Mouse (Mus musculus): ENCODE data around the gene Reck. TPM values are rescaled to one million over a fixed set of nuclear protein-coding genes. Genes with fewer than 3 reads are reported as not detected.

Gene Reck
- polyA plus RNA-seq, 1 experiment, result 5.2 TPM

DNA sequence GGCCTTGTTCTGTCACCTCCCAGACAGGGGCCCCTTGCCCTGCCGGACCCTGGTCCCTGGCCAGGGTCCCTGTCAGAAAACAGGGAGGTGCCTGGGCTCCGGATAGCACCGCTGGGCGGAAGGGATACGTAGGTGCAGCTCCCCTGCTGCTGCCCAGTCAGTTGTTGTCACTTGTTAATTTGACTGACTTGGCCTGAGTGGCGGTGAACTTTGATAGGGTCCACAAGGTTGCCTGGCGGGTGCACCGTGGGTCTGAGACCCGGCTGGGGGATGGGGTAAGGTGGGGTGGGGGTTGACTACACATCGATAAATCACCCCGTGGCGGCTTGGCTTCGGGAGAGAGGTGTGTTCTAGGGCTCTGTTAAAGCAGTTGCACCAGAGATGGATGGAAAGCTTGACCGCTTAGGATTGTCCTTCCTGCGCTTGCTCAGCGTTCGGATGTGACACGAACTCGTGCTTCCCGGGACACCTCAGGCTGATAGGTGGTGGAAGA is 635 bp downstream of the Reck start:
- H3K27ac ChIP-seq (ENCODE audit: insufficient read depth, low read length), result no peak overlapping the region
- WGBS, result 3% methylated on average over 20 of the region's 20 CpGs
- TF ChIP-seq CTCF (IDR thresholded peaks at IDR 0.05; ENCODE audit: extremely low read depth, insufficient read depth, insufficient read length, insufficient replicate concordance), result no peak
- no peak for TF ChIP-seq POLR2A (IDR thresholded peaks at IDR 0.05; ENCODE audit: low read depth, low read length)
- H3K4me3 ChIP-seq (ENCODE audit: extremely low read depth, insufficient read depth, insufficient read length), result peak overlapping the region; percentile 71
- peaks cover 4% of the 10 kb centered on the region for H3K27me3 ChIP-seq (ENCODE audit: control insufficient read depth, insufficient read depth, low read length)
- no peak for DNase-seq (ENCODE audit: low read depth in 1 of 2, low spot score in 2 of 2)
- no peaks in the 10 kb centered on the region for H3K36me3 ChIP-seq (ENCODE audit: control insufficient read depth, insufficient read depth, low read length)
- 0 out of 2 replicates have a peak, but pooled peaks cover 2% of the 10 kb centered on the region for H3K4me1 ChIP-seq (ENCODE audit: control insufficient read depth, insufficient read depth, insufficient read length)

DNA sequence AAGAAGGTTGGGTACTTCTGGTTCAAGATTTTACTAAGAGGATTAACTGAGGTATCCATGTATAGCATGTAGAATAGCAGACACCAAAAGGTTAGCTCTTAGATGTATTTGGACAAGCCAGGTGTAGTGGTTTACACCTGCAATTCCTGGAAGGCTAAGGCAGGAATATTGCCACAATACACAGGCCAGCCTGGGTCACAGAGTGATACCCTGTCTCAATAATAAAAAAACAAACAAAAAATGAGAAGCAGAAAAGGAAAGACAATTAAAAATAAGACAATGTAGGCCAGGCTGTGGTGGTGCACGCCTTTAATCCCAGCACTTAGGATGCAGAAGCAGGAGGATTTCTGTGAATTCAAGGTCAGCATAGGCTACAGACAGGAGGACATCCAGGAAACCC is 1.9 kb downstream of the Reck start:
- WGBS, result 96% methylated on average over 1 of the region's 1 CpGs
- Histone ChIP-seq H3K27ac (ENCODE audit: insufficient read depth, low read length) (no peak overlapping the region), H3K4me1 (ENCODE audit: control insufficient read depth, insufficient read depth, insufficient read length) (0 out of 2 replicates have a peak, but pooled peaks cover 2% of the 10 kb centered on the region), H3K27me3 (ENCODE audit: control insufficient read depth, insufficient read depth, low read length) (peaks cover 4% of the 10 kb centered on the region), H3K4me3 (ENCODE audit: extremely low read depth, insufficient read depth, insufficient read length) (no peak overlapping the region), H3K36me3 (ENCODE audit: control insufficient read depth, insufficient read depth, low read length) (no peaks in the 10 kb centered on the region)
- DNase-seq (ENCODE audit: low read depth in 1 of 2, low spot score in 2 of 2), result no peak
- TF ChIP-seq POLR2A (IDR thresholded peaks at IDR 0.05; ENCODE audit: low read depth, low read length) (no peak), CTCF (IDR thresholded peaks at IDR 0.05; ENCODE audit: extremely low read depth, insufficient read depth, insufficient read length, insufficient replicate concordance) (no peak)

DNA sequence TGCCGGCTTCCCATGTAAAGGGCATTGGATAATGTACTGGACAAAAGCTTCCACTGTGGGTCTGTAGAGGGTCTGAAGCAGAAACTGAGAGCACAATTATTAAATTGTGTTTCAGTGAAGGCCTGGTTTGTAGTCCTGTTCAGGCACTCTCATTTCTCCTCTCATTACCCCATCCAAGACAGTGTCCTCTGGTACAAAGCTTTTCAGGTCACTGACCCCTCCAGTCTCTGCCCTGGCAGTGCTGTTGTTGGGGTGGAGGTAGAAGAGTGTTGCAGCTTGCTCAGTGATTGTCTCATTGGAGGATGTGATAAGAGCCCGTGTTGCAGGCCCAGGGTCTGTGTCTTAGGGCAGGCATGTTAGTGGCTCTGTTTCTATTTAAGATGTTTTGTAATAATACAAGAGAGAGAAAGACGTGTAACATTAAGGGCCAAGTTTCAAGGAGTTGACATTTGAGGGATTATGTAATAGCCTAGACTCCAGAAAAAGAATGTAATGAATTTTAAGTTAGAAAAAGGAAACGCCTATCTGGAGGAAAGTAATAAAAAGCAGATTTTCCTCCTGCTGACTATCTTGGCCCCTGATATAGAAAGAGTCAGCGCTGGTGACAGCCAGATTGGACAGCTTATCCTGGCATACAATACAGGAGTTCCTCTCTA is 2.9 kb downstream of the Reck start:
- 78% methylated on average over 5 of the region's 5 CpGs for WGBS
- Histone ChIP-seq H3K27me3 (ENCODE audit: control insufficient read depth, insufficient read depth, low read length) (peaks cover 4% of the 10 kb centered on the region), H3K4me3 (ENCODE audit: extremely low read depth, insufficient read depth, insufficient read length) (no peak overlapping the region), H3K27ac (ENCODE audit: insufficient read depth, low read length) (peak overlapping the region; percentile 35; the same call in 1 of the 2 replicates), H3K36me3 (ENCODE audit: control insufficient read depth, insufficient read depth, low read length) (no peaks in the 10 kb centered on the region), H3K4me1 (ENCODE audit: control insufficient read depth, insufficient read depth, insufficient read length) (0 out of 2 replicates have a peak, but pooled peaks cover 2% of the 10 kb centered on the region)
- TF ChIP-seq CTCF (IDR thresholded peaks at IDR 0.05; ENCODE audit: extremely low read depth, insufficient read depth, insufficient read length, insufficient replicate concordance), result no peak
- TF ChIP-seq POLR2A (IDR thresholded peaks at IDR 0.05; ENCODE audit: low read depth, low read length), result no peak
- no peak for DNase-seq (ENCODE audit: low read depth in 1 of 2, low spot score in 2 of 2)

DNA sequence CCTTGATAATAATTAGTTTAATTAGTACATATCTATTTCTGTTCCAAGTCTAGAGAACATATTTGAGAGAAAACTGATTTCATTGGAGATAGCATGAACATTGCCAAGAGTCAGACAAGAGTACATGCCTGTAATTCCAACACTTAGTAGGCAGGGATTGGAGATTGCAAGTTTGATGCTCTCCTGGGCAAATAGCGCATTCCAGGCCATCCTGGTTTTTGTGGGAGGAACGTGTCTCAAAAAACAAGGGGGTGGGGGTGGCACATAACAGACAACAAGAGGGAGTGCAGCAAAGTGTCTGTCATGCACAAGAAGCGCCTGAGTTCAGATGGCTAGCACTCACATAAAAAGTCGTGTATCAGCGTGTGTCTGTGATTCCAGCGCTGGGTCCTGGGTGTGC is 4.2 kb downstream of the Reck start:
- WGBS, result 90% methylated on average over 6 of the region's 6 CpGs
- TF ChIP-seq CTCF (IDR thresholded peaks at IDR 0.05; ENCODE audit: extremely low read depth, insufficient read depth, insufficient read length, insufficient replicate concordance) (no peak), POLR2A (IDR thresholded peaks at IDR 0.05; ENCODE audit: low read depth, low read length) (no peak)
- Histone ChIP-seq H3K36me3 (ENCODE audit: control insufficient read depth, insufficient read depth, low read length) (no peaks in the 10 kb centered on the region), H3K27ac (ENCODE audit: insufficient read depth, low read length) (no peak overlapping the region), H3K27me3 (ENCODE audit: control insufficient read depth, insufficient read depth, low read length) (peaks cover 4% of the 10 kb centered on the region), H3K4me3 (ENCODE audit: extremely low read depth, insufficient read depth, insufficient read length) (no peak overlapping the region), H3K4me1 (ENCODE audit: control insufficient read depth, insufficient read depth, insufficient read length) (0 out of 2 replicates have a peak, but pooled peaks cover 2% of the 10 kb centered on the region)
- no peak for DNase-seq (ENCODE audit: low read depth in 1 of 2, low spot score in 2 of 2)

DNA sequence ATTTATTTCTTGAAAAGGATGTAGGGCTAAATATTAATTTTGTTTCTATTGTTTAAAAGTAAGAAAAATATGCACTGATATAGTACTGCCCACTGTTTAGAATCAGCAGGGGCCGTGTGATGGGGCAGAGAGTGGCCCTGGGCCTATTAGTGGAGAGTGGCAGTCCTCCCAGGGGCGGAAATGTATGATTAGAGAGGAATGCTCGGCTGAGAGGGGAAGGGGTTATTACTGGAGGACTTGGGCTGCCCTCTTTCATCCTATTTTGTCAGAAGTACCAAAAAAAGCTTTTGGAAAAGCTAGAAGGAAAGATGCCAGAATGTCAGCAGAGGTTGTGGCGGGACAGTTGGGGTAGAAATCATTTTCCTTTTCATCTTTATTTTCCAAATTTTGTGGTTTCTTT is 8.9 kb downstream of the Reck start:
- TF ChIP-seq POLR2A (IDR thresholded peaks at IDR 0.05; ENCODE audit: low read depth, low read length), result no peak
- no peak for TF ChIP-seq CTCF (IDR thresholded peaks at IDR 0.05; ENCODE audit: extremely low read depth, insufficient read depth, insufficient read length, insufficient replicate concordance)
- no peak for DNase-seq (ENCODE audit: low read depth in 1 of 2, low spot score in 2 of 2)
- WGBS, result 80% methylated on average over 4 of the region's 4 CpGs
- no peak overlapping the region for H3K4me3 ChIP-seq (ENCODE audit: extremely low read depth, insufficient read depth, insufficient read length)
- no peaks in the 10 kb centered on the region for H3K4me1 ChIP-seq (ENCODE audit: control insufficient read depth, insufficient read depth, insufficient read length)
- no peak overlapping the region for H3K27ac ChIP-seq (ENCODE audit: insufficient read depth, low read length)
- H3K27me3 ChIP-seq (ENCODE audit: control insufficient read depth, insufficient read depth, low read length), result no peaks in the 10 kb centered on the region
- no peaks in the 10 kb centered on the region for H3K36me3 ChIP-seq (ENCODE audit: control insufficient read depth, insufficient read depth, low read length)

DNA sequence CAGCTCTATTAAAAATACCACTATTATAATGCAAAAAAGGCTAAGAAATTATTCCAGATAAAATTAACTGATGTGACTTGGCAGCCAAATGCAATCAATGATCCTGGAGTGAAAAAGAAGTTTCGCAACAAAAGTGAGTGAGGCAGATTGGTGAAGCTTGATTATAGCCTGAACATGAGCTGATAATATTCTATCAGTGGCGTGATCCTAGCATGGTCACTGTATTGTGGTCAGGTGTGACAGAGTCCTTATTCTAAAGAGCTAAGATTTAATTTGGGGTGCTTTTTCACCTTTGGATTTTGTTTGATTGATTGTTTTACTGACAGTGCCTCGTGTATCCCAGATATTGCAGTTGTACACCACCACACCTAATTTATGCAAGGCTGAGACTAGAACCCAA is 15.9 kb downstream of the Reck start:
- H3K27ac ChIP-seq (ENCODE audit: insufficient read depth, low read length), result no peak overlapping the region
- DNase-seq (ENCODE audit: low read depth in 1 of 2, low spot score in 2 of 2), result no peak
- no peak overlapping the region for H3K4me3 ChIP-seq (ENCODE audit: extremely low read depth, insufficient read depth, insufficient read length)
- WGBS, result 89% methylated on average over 3 of the region's 3 CpGs
- H3K36me3 ChIP-seq (ENCODE audit: control insufficient read depth, insufficient read depth, low read length), result no peaks in the 10 kb centered on the region
- no peak for TF ChIP-seq CTCF (IDR thresholded peaks at IDR 0.05; ENCODE audit: extremely low read depth, insufficient read depth, insufficient read length, insufficient replicate concordance)
- TF ChIP-seq POLR2A (IDR thresholded peaks at IDR 0.05; ENCODE audit: low read depth, low read length), result no peak
- H3K27me3 ChIP-seq (ENCODE audit: control insufficient read depth, insufficient read depth, low read length), result no peaks in the 10 kb centered on the region
- H3K4me1 ChIP-seq (ENCODE audit: control insufficient read depth, insufficient read depth, insufficient read length), result no peaks in the 10 kb centered on the region

DNA sequence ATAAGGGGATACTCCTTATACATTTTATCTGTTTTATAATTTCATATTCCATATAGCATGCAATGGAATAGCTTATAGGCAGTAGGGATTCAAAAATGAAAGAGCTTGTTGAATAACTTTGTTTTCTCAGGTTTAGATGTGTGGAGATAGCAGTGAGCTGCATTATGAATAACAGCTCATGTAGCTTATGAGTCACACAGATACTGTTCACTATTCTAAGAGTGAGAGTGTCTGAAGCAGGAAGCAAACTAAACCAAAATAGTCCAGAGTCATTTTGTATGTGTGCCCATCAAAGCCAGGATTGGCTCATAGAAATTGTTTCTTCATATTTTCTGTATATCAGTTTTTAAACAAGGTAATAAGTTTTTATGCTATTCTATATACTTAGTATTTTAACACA is 21.9 kb downstream of the Reck start:
- no peak for DNase-seq (ENCODE audit: low read depth in 1 of 2, low spot score in 2 of 2)

More for the DNA sequence above, 21.9 kb downstream of the Reck start:
- no peak overlapping the region for H3K4me3 ChIP-seq (ENCODE audit: extremely low read depth, insufficient read depth, insufficient read length)
- H3K27me3 ChIP-seq (ENCODE audit: control insufficient read depth, insufficient read depth, low read length), result no peaks in the 10 kb centered on the region
- H3K27ac ChIP-seq (ENCODE audit: insufficient read depth, low read length), result no peak overlapping the region
- peaks cover 3% of the 10 kb centered on the region for H3K4me1 ChIP-seq (ENCODE audit: control insufficient read depth, insufficient read depth, insufficient read length)
- TF ChIP-seq CTCF (IDR thresholded peaks at IDR 0.05; ENCODE audit: extremely low read depth, insufficient read depth, insufficient read length, insufficient replicate concordance) (no peak), POLR2A (IDR thresholded peaks at IDR 0.05; ENCODE audit: low read depth, low read length) (no peak)
- H3K36me3 ChIP-seq (ENCODE audit: control insufficient read depth, insufficient read depth, low read length), result no peaks in the 10 kb centered on the region
